Mouse (Mus musculus) right cerebral cortex, adult 2 months (tissue): ENCODE results near the gene Flcn.
A peak's percentile ranks its signal among the peaks of the same experiment; 100 is the strongest.

Experiments
- DNase-seq, 2 experiments: peaks; one replicate each; pipeline ENCODE4 v3.0.0; 2021 to 2022; ENCODE audit warnings: low spot score in 2 of 2

The Flcn gene

DNA sequence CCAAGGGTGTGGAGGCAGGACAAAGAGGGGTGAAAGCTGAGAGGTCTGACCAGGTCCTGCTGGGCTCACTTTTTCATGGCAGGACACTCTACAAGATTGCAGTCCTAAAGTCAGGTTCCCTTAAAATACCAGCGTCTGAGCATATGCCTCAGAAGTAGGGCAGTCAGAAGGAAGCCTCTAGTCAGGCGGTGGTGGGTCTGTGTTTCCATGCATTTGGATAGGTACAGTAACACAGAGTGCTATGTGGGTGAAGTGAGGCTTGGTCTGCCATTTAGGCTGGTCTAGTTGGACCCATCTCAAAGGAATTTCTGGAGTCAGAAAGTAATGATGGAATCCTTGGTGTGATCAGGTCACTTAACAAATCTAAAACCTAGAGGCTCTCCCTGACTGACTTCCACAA, 40.5 kb downstream of the Flcn start:
- no peak for DNase-seq

DNA sequence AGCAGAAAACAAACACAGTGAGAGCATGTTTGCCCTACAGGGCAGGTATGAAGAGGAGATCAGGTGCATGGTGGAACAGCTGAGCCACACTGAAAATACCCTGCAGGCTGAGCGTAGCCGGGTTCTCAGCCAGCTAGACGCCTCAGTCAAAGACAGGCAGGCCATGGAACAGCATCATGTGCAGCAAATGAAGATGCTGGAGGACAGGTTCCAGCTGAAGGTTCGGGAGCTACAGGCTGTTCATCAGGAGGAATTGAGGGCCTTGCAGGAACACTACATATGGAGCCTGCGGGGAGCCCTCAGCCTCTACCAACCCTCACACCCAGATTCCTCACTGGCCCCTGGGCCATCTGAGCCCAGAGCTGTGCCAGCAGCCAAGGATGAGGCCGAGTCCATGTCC, 49.0 kb downstream of the Flcn start:
- DNase-seq = no peak

DNA sequence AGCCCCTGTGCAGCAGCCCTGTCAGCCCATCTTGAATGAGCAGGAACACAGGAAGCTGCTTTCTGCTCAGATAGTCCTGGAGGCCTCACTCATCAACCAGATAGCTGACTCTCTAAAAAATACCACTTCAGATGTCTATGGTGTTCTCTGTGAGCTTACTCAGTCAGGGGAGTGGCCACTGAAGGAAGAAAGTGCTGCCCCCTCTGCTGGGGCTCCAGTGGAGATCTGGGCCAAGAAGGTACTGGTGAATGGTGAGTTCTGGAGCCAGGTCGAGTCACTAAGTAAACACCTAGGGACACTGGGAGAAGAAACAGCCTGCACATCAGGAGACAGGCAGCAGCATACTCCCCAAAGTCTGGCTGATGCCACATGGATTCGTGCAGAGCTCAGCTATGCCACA, 50.2 kb downstream of the Flcn start:
- no peak for DNase-seq

DNA sequence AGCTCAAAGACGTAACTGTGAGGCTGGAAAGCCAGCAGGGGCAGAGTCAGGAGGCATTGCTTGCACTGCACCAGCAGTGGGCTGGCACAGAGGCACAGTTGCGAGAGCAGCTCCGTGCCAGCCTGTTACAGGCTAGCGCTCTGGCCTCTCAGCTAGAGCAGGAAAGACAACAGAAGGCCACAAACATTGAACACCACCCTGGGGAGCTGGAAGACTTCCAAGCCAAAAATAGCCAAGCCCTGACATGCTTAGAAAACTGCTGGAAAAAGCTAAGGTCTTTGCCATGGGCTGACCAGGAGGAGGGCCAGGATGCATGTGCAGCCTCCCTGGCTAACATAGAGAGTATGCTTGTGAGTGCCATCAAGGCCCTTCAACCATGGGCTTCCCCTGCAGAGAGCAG, 50.6 kb downstream of the Flcn start:
- DNase-seq = peak; percentile 36 to 37

GRCm38 (mm10) chr11:59758191-59758985, 51.4 kb downstream of the Flcn start:
- DNase-seq = no peak

- DNase-seq = no peak
Measured at GRCm38 (mm10) chr11:59756351-59756750, 53.5 kb downstream of the Flcn start.

- DNase-seq = no peak
Measured at GRCm38 (mm10) chr11:59754504-59754903, 55.3 kb downstream of the Flcn start.

GRCm38 (mm10) chr11:59749050-59749449, 60.8 kb downstream of the Flcn start:
- no peak for DNase-seq

DNA sequence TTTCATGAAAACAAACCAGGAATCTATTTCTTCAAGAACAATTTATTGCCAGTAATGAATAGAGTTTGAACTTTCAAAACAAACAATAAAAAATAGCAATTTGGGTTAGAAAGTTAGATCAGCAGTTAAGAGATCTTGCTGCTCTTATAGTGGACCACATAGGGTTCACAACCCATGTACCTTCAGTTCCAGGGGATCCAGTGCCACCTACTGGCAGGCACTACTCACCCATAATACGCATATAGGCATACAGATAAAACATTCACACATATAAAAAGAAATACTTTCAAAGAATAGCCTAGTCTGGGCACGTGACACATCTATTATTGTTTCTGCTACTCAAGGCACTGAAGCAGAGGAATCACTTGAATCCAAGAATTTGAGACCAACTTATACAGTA, 63.2 kb downstream of the Flcn start:
- peak; percentile 50 to 55 for DNase-seq

GRCm38 (mm10) chr11:59745851-59746250, 64.0 kb downstream of the Flcn start:
- DNase-seq = no peak

- no peak for DNase-seq
Measured at GRCm38 (mm10) chr11:59744374-59744773, 65.4 kb downstream of the Flcn start.

DNA sequence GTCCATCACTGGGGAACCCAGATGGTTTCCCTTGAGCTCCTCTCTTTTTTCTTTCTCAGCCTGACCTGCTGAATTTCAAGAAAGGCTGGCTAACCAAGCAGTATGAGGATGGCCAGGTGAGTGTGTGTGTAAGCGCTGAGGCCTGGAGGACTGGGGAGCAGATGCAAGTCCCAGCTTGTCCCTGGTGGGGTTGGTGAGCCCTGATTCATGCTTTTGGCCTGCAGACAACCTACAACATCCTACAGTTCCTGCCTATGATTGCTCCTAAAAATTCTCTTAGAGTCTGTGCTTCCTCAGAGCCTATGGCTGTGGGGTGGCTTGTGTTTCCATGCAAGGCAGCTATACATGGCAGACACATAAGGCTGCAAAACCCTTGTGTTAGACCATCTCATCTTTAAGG, 66.1 kb downstream of the Flcn start:
- DNase-seq = no peak

DNA sequence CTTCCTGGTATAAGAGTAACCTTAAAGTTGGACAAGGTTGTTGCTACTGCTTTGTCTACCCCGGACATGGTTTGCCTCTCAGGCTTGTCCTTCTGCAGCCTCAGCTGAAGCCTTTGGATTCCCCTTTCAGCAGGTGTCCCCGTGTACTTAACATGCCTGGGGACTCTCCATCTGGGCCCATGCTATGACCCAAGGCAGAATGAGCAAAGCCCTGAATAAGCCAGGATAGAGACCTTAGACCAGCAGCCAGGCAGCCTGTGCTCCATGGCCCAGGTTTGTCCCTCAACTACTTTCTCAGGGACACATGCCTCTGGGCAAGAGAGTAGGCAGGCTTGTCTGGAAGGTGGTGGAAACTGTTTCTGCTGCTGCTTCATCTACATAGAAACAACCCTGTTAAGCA, 66.5 kb downstream of the Flcn start:
- no peak for DNase-seq

DNA sequence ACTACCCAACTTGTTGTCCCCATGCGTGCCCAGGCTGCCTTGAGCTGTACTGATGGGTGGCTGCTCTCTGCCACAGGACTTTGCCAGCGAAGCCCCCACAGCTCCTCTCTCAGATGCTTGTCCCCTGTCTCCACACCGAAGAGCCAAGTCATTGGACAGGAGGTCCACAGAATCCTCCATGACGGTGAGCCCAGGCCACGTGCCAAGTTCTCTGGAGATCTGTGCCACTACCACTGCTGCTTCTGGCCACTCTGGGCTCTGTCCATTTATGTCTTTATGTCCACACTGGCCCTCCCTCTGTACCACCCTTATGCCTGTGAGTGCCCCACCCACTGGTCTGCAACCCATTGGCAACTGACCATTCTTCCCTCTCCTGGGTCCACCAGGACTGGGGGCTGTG, 67.9 kb downstream of the Flcn start:
- DNase-seq = no peak
